Mouse (Mus musculus): ENCODE measurements around the gene Snrpg.
"Not testable (repeated sequence)": the region's sequence is repeated elsewhere in the genome, so short reads cannot be mapped to it uniquely, and the experiment has no call there.

The Snrpg gene

GRCm38 (mm10) chr6:86366853-86367249 lies 4.3 kb upstream of the Snrpg start:
- no peak for DNase-seq (ENCODE audit: low read depth, low spot score)

GRCm38 (mm10) chr6:86368479-86368878 lies 2.6 kb upstream of the Snrpg start:
- DNase-seq (ENCODE audit: low read depth, low spot score), result no peak

GRCm38 (mm10) chr6:86370093-86370713 lies 901 bp upstream of the Snrpg start:
- no peak for DNase-seq (ENCODE audit: low read depth, low spot score)

GRCm38 (mm10) chr6:86371340-86371911 lies 322 bp downstream of the Snrpg start:
- DNase-seq (ENCODE audit: low read depth, low spot score), result peak; percentile 93

GRCm38 (mm10) chr6:86371950-86372516 lies 929 bp downstream of the Snrpg start:
- no peak for DNase-seq (ENCODE audit: low read depth, low spot score)

- DNase-seq (ENCODE audit: low read depth, low spot score), result no peak
Observed at GRCm38 (mm10) chr6:86373556-86373955, 2.5 kb downstream of the Snrpg start.

- no peak for DNase-seq (ENCODE audit: low read depth, low spot score)
Observed at GRCm38 (mm10) chr6:86378341-86378740, 7.2 kb downstream of the Snrpg start.

GRCm38 (mm10) chr6:86380112-86380511 lies 9.0 kb downstream of the Snrpg start:
- DNase-seq (ENCODE audit: low read depth, low spot score), result not testable (repeated sequence)

GRCm38 (mm10) chr6:86382551-86382950 lies 11.4 kb downstream of the Snrpg start:
- DNase-seq (ENCODE audit: low read depth, low spot score), result no peak

- DNase-seq (ENCODE audit: low read depth, low spot score), result no peak
Observed at GRCm38 (mm10) chr6:86383370-86383769, 12.3 kb downstream of the Snrpg start.

- DNase-seq (ENCODE audit: low read depth, low spot score), result no peak
Observed at GRCm38 (mm10) chr6:86384692-86385091, 13.6 kb downstream of the Snrpg start.

- DNase-seq (ENCODE audit: low read depth, low spot score), result no peak
Observed at GRCm38 (mm10) chr6:86385362-86386104, 14.4 kb downstream of the Snrpg start.

- DNase-seq (ENCODE audit: low read depth, low spot score), result no peak
Observed at GRCm38 (mm10) chr6:86387313-86387712, 16.2 kb downstream of the Snrpg start.

GRCm38 (mm10) chr6:86388461-86388860 lies 17.4 kb downstream of the Snrpg start:
- DNase-seq (ENCODE audit: low read depth, low spot score), result no peak

GRCm38 (mm10) chr6:86391326-86391725 lies 20.2 kb downstream of the Snrpg start:
- no peak for DNase-seq (ENCODE audit: low read depth, low spot score)

- no peak for DNase-seq (ENCODE audit: low read depth, low spot score)
Observed at GRCm38 (mm10) chr6:86393187-86393586, 22.1 kb downstream of the Snrpg start.

- DNase-seq (ENCODE audit: low read depth, low spot score), result no peak
Observed at GRCm38 (mm10) chr6:86394078-86394720, 23.1 kb downstream of the Snrpg start.

- no peak for DNase-seq (ENCODE audit: low read depth, low spot score)
Observed at GRCm38 (mm10) chr6:86395021-86395420, 23.9 kb downstream of the Snrpg start.

- no peak for DNase-seq (ENCODE audit: low read depth, low spot score)
Observed at GRCm38 (mm10) chr6:86395969-86396368, 24.9 kb downstream of the Snrpg start.

GRCm38 (mm10) chr6:86396581-86397256 lies 25.6 kb downstream of the Snrpg start, which contains the start of gene Pcyox1:
TSS of gene Pcyox1 (minus strand) at chr6:86397154.
- peak; percentile 72 for DNase-seq (ENCODE audit: low read depth, low spot score)

GRCm38 (mm10) chr6:86397257-86397980 lies 26.3 kb downstream of the Snrpg start:
- DNase-seq (ENCODE audit: low read depth, low spot score), result no peak
